Mouse (Mus musculus): ENCODE results near the gene Cgref1. TPM values are rescaled to one million over a fixed set of nuclear protein-coding genes. Genes with fewer than 3 reads are reported as not detected.

Cgref1 gene
- polyA plus RNA-seq, 1 experiment = 8.2 TPM

GRCm38 (mm10) chr5:30949654-30950326 lies 4.4 kb upstream of the Cgref1 start:
- H3K79me2 ChIP-seq (ENCODE audit: control insufficient read depth, insufficient read depth) = peaks cover 35% of the 10 kb centered on the region
- no peaks in the 10 kb centered on the region for H3K27me3 ChIP-seq (ENCODE audit: control insufficient read depth, insufficient read depth, insufficient read length)
- H3K4me3 ChIP-seq (ENCODE audit: insufficient read depth, poor library complexity, severe bottlenecking) = peak overlapping the region; percentile 56
- TF ChIP-seq FOSL1 (IDR thresholded peaks at IDR 0.05; ENCODE audit: insufficient read depth, low read length, poor library complexity, severe bottlenecking) = no peak
- TF ChIP-seq CTCF (IDR thresholded peaks at IDR 0.05; ENCODE audit: control insufficient read depth, insufficient read depth, insufficient read length) = no peak
- TF ChIP-seq CEBPB (IDR thresholded peaks at IDR 0.05; ENCODE audit: low read depth) = no peak
- no peak for TF ChIP-seq MYOG (IDR thresholded peaks at IDR 0.05; ENCODE audit: control insufficient read depth, extremely low read depth, insufficient read length)
- TF ChIP-seq MAX (IDR thresholded peaks at IDR 0.05) = peak; percentile 36
- TF ChIP-seq MYOD1 (IDR thresholded peaks at IDR 0.05; ENCODE audit: control insufficient read depth, insufficient read length, low read depth) = peak; percentile 68
- no peak for TF ChIP-seq USF1 (IDR thresholded peaks at IDR 0.05; ENCODE audit: low read depth)
- H3ac ChIP-seq (ENCODE audit: control insufficient read depth, insufficient read length, low read depth) = peak overlapping the region; percentile 26
- peaks cover 29% of the 10 kb centered on the region for H3K36me3 ChIP-seq (ENCODE audit: control insufficient read depth, insufficient read depth)
- H3K79me3 ChIP-seq (ENCODE audit: low read depth) = peaks cover 9% of the 10 kb centered on the region

GRCm38 (mm10) chr5:30948620-30949019 lies 3.2 kb upstream of the Cgref1 start:
- no peak for TF ChIP-seq MAX (IDR thresholded peaks at IDR 0.05)
- TF ChIP-seq MYOD1 (IDR thresholded peaks at IDR 0.05; ENCODE audit: control insufficient read depth, insufficient read length, low read depth) = no peak
- no peak for TF ChIP-seq CEBPB (IDR thresholded peaks at IDR 0.05; ENCODE audit: low read depth)
- no peak for TF ChIP-seq CTCF (IDR thresholded peaks at IDR 0.05; ENCODE audit: control insufficient read depth, insufficient read depth, insufficient read length)
- TF ChIP-seq MYOG (IDR thresholded peaks at IDR 0.05; ENCODE audit: control insufficient read depth, extremely low read depth, insufficient read length) = no peak
- H3K79me2 ChIP-seq (ENCODE audit: control insufficient read depth, insufficient read depth) = peaks cover 32% of the 10 kb centered on the region

GRCm38 (mm10) chr5:30944344-30944743 lies 1.0 kb downstream of the Cgref1 start:
- no peak for TF ChIP-seq FOSL1 (IDR thresholded peaks at IDR 0.05; ENCODE audit: insufficient read depth, low read length, poor library complexity, severe bottlenecking)
- no peak for TF ChIP-seq CEBPB (IDR thresholded peaks at IDR 0.05; ENCODE audit: low read depth)
- TF ChIP-seq USF1 (IDR thresholded peaks at IDR 0.05; ENCODE audit: low read depth) = no peak
- TF ChIP-seq CTCF (IDR thresholded peaks at IDR 0.05; ENCODE audit: control insufficient read depth, insufficient read depth, insufficient read length) = no peak
- TF ChIP-seq MYOD1 (IDR thresholded peaks at IDR 0.05; ENCODE audit: control insufficient read depth, insufficient read length, low read depth) = no peak
- no peak for TF ChIP-seq MYOG (IDR thresholded peaks at IDR 0.05; ENCODE audit: control insufficient read depth, extremely low read depth, insufficient read length)
- TF ChIP-seq MAX (IDR thresholded peaks at IDR 0.05) = no peak
- no peaks in the 10 kb centered on the region for H3K27me3 ChIP-seq (ENCODE audit: control insufficient read depth, insufficient read depth, insufficient read length)
- no peaks in the 10 kb centered on the region for H3K36me3 ChIP-seq (ENCODE audit: control insufficient read depth, insufficient read depth)
- H3K4me3 ChIP-seq (ENCODE audit: insufficient read depth, poor library complexity, severe bottlenecking) = no peak overlapping the region
- H3ac ChIP-seq (ENCODE audit: control insufficient read depth, insufficient read length, low read depth) = no peak overlapping the region
- H3K79me3 ChIP-seq (ENCODE audit: low read depth) = no peaks in the 10 kb centered on the region
- H3K79me2 ChIP-seq (ENCODE audit: control insufficient read depth, insufficient read depth) = no peaks in the 10 kb centered on the region

More at GRCm38 (mm10) chr5:30948620-30949019, 3.2 kb upstream of the Cgref1 start:
- H3K4me3 ChIP-seq (ENCODE audit: insufficient read depth, poor library complexity, severe bottlenecking) = no peak overlapping the region
- peaks cover 17% of the 10 kb centered on the region for H3K36me3 ChIP-seq (ENCODE audit: control insufficient read depth, insufficient read depth)
- H3ac ChIP-seq (ENCODE audit: control insufficient read depth, insufficient read length, low read depth) = no peak overlapping the region
- peaks cover 9% of the 10 kb centered on the region for H3K79me3 ChIP-seq (ENCODE audit: low read depth)
- no peaks in the 10 kb centered on the region for H3K27me3 ChIP-seq (ENCODE audit: control insufficient read depth, insufficient read depth, insufficient read length)

- H3K79me2 ChIP-seq (ENCODE audit: control insufficient read depth, insufficient read depth) = no peaks in the 10 kb centered on the region
- no peaks in the 10 kb centered on the region for H3K27me3 ChIP-seq (ENCODE audit: control insufficient read depth, insufficient read depth, insufficient read length)
- no peak overlapping the region for H3ac ChIP-seq (ENCODE audit: control insufficient read depth, insufficient read length, low read depth)
- H3K36me3 ChIP-seq (ENCODE audit: control insufficient read depth, insufficient read depth) = no peaks in the 10 kb centered on the region
- H3K4me3 ChIP-seq (ENCODE audit: insufficient read depth, poor library complexity, severe bottlenecking) = no peak overlapping the region
- H3K79me3 ChIP-seq (ENCODE audit: low read depth) = no peaks in the 10 kb centered on the region
- TF ChIP-seq USF1 (IDR thresholded peaks at IDR 0.05; ENCODE audit: low read depth) (no peak), MYOG (IDR thresholded peaks at IDR 0.05; ENCODE audit: control insufficient read depth, extremely low read depth, insufficient read length) (no peak), FOSL1 (IDR thresholded peaks at IDR 0.05; ENCODE audit: insufficient read depth, low read length, poor library complexity, severe bottlenecking) (no peak), CTCF (IDR thresholded peaks at IDR 0.05; ENCODE audit: control insufficient read depth, insufficient read depth, insufficient read length) (no peak), MAX (IDR thresholded peaks at IDR 0.05) (no peak), MYOD1 (IDR thresholded peaks at IDR 0.05; ENCODE audit: control insufficient read depth, insufficient read length, low read depth) (no peak), CEBPB (IDR thresholded peaks at IDR 0.05; ENCODE audit: low read depth) (no peak)
Measured at GRCm38 (mm10) chr5:30943004-30943403, 2.4 kb downstream of the Cgref1 start.

DNA sequence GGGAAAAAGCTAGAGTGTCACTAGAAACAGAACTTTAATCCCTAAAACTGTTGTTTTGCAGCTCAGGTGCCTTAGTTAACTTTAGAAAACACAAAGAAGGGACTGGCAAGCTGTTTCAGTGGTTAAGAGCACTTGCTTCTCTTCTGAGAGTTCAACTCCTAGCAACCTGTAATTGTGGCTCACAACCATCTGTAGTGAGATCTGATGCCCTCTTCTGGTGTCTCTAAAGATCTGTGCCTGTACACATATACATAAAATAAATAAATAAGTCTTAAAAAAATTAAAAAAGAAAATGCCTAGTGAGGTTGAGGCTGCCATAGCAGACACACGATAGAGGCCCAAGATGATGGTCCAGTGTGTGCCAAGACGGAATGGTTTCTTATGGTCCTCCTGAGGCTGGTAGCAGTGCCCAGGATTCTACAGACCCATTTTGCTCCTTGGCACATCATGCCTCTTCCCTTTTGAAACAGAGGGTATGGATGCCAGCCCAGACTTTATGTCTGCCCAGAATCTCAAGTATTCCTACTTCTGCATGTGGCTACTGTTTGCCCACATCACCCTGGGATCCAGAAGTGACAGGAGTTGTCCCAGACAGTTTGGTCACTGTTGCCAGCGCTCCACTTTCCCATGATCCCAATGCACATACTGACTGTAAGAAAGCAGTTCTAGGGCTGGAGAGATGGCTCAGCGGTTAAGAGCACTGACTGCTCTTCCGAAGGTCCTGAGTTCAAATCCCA lies 10.5 kb downstream of the Cgref1 start:
- H3ac ChIP-seq (ENCODE audit: control insufficient read depth, insufficient read length, low read depth) = no peak overlapping the region
- no peaks in the 10 kb centered on the region for H3K27me3 ChIP-seq (ENCODE audit: control insufficient read depth, insufficient read depth, insufficient read length)
- no peak overlapping the region for H3K4me3 ChIP-seq (ENCODE audit: insufficient read depth, poor library complexity, severe bottlenecking)
- no peaks in the 10 kb centered on the region for H3K36me3 ChIP-seq (ENCODE audit: control insufficient read depth, insufficient read depth)
- TF ChIP-seq MYOG (IDR thresholded peaks at IDR 0.05; ENCODE audit: control insufficient read depth, extremely low read depth, insufficient read length) = no peak
- TF ChIP-seq CTCF (IDR thresholded peaks at IDR 0.05; ENCODE audit: control insufficient read depth, insufficient read depth, insufficient read length) = no peak
- TF ChIP-seq MAX (IDR thresholded peaks at IDR 0.05) = no peak
- TF ChIP-seq FOSL1 (IDR thresholded peaks at IDR 0.05; ENCODE audit: insufficient read depth, low read length, poor library complexity, severe bottlenecking) = no peak
- TF ChIP-seq CEBPB (IDR thresholded peaks at IDR 0.05; ENCODE audit: low read depth) = no peak
- TF ChIP-seq MYOD1 (IDR thresholded peaks at IDR 0.05; ENCODE audit: control insufficient read depth, insufficient read length, low read depth) = no peak
- no peak for TF ChIP-seq USF1 (IDR thresholded peaks at IDR 0.05; ENCODE audit: low read depth)
- H3K79me3 ChIP-seq (ENCODE audit: low read depth) = no peaks in the 10 kb centered on the region
- H3K79me2 ChIP-seq (ENCODE audit: control insufficient read depth, insufficient read depth) = no peaks in the 10 kb centered on the region

Measured in C2C12 (cell line).